In genomic region chr5:135107521-135108501, GRCm38 (mm10) we compare ENCODE assay signal across 8 mouse cellular contexts. TPM values are rescaled to one million over a fixed set of nuclear protein-coding genes. Genes with fewer than 3 reads are reported as not detected.
DNase-seq lines count a peak whose midpoint lies in the region; ATAC-seq and TF ChIP-seq lines count a peak whose summit lies in the region.

No protein-coding gene starts in this region.

- TF ChIP-seq CTCF in gastrocnemius, adult 2 months (IDR thresholded peaks at IDR 0.05) = peak; percentile 84

- peak overlapping the region; percentile 87 for H3K4me2 ChIP-seq in hindbrain, embryonic 13.5 days
- peak overlapping the region; percentile 96 for H3K4me2 ChIP-seq in limb, embryonic 11.5 days (ENCODE audit: low read depth, severe bottlenecking)

- H3K9ac ChIP-seq in hindbrain, embryonic 13.5 days = 0 out of 2 replicates have a peak overlapping the region, but pooled peaks have one; percentile 61
- H3K9ac ChIP-seq in limb, embryonic 11.5 days (ENCODE audit: low read length) = 0 out of 2 replicates have a peak overlapping the region, but pooled peaks have one; percentile 30

- 8% methylated on average over 40 of the region's 40 CpGs for WGBS in hindbrain, embryonic 13.5 days
- WGBS in limb, embryonic 11.5 days = 10% methylated on average over 40 of the region's 40 CpGs
- 11% methylated on average over 40 of the region's 40 CpGs for WGBS in midbrain, embryonic 10.5 days

- H3K4me1 ChIP-seq in hindbrain, embryonic 13.5 days (replicated peaks) = peaks cover 18% of the 10 kb centered on the region
- H3K4me1 ChIP-seq in limb, embryonic 11.5 days (ENCODE audit: control insufficient read depth, insufficient read depth, low read length) = peaks cover 8% of the 10 kb centered on the region; the same call in 1 of the 2 replicates
- peaks cover 23% of the 10 kb centered on the region for H3K4me1 ChIP-seq in midbrain, embryonic 10.5 days

- peaks cover 67% of the 10 kb centered on the region for H3K27me3 ChIP-seq in hindbrain, embryonic 13.5 days
- H3K27me3 ChIP-seq in limb, embryonic 11.5 days (ENCODE audit: control insufficient read depth, insufficient read depth, low read length) = peaks cover 23% of the 10 kb centered on the region
- H3K27me3 ChIP-seq in midbrain, embryonic 10.5 days (ENCODE audit: low read depth, poor library complexity, severe bottlenecking) = peaks cover 63% of the 10 kb centered on the region

- peak overlapping the region; percentile 90 for H3K4me3 ChIP-seq in gastrocnemius, adult 2 months
- peak overlapping the region; percentile 48 for H3K4me3 ChIP-seq in hindbrain, embryonic 13.5 days
- H3K4me3 ChIP-seq in limb, embryonic 11.5 days (ENCODE audit: low read depth, low read length) = peak overlapping the region; percentile 54
- H3K4me3 ChIP-seq in midbrain, embryonic 10.5 days = peak overlapping the region; percentile 67

- H3K27ac ChIP-seq in gastrocnemius, adult 2 months = peak overlapping the region; percentile 95
- no peak overlapping the region for H3K27ac ChIP-seq in hindbrain, embryonic 13.5 days
- H3K27ac ChIP-seq in limb, embryonic 11.5 days (replicated peaks; ENCODE audit: low read depth, low read length) = no peak overlapping the region
- peak overlapping the region; percentile 77; the same call in 1 of the 2 replicates for H3K27ac ChIP-seq in midbrain, embryonic 10.5 days (replicated peaks)

- peak; percentile 70 for DNase-seq in ZHBTc4 (ENCODE audit: low read depth, low spot score)
- DNase-seq in cerebellum, adult 9-10 months = peak; percentile 50
- DNase-seq in gastrocnemius, adult 2 months = peak; percentile 96
- peak; percentile 75 for DNase-seq in limb, embryonic 11.5 days (ENCODE audit: low spot score)
- DNase-seq in midbrain, embryonic 10.5 days (ENCODE audit: low spot score) = peak; percentile 63
- peak; percentile 29 for DNase-seq in right cerebral cortex, postnatal 4 days

- no peak for ATAC-seq in hindbrain, embryonic 13.5 days (ENCODE audit: low FRiP score)
- 0 out of 2 replicates have a peak, but pooled peaks have one; percentile 19 for ATAC-seq in limb, embryonic 11.5 days (ENCODE audit: insufficient number of reproducible peaks, low FRiP score, low TSS enrichment, low read depth)
- ATAC-seq in erythroid progenitor cell, adult 5-6 weeks (replicated peaks; ENCODE audit: low FRiP score, poor library complexity, severe bottlenecking) = no peak

- no peaks in the 10 kb centered on the region for H3K9me3 ChIP-seq in hindbrain, embryonic 13.5 days
- H3K9me3 ChIP-seq in limb, embryonic 11.5 days (ENCODE audit: control insufficient read depth, low read length) = no peaks in the 10 kb centered on the region
- H3K9me3 ChIP-seq in midbrain, embryonic 10.5 days (replicated peaks) = no peaks in the 10 kb centered on the region

- intact Hi-C loops in gastrocnemius, adult 2 months (cut with DNase I) = loop anchor here (1.0 kb wide), 1 partner anchor 79 kb away; the partner anchor contains the start of gene Baz1b

- H3K36me3 ChIP-seq in hindbrain, embryonic 13.5 days = no peaks in the 10 kb centered on the region
- no peaks in the 10 kb centered on the region for H3K36me3 ChIP-seq in limb, embryonic 11.5 days (ENCODE audit: control insufficient read depth, insufficient read depth, low read length)
- H3K36me3 ChIP-seq in midbrain, embryonic 10.5 days = no peaks in the 10 kb centered on the region

RNA-seq across cellular contexts. Expression of gene Mlxipl, which starts 18.1 kb away (rescaled TPM):
- 100 to 1,000 TPM in 1 of 2 experiments, 10 to 100 TPM in 1; 64.8 to 100 TPM for total RNA-seq in gastrocnemius, adult 2 months (2021)
- polyA plus RNA-seq in hindbrain, embryonic 13.5 days (2015; fragmentation: Nextera tagmentation; extraction: Ambion mirVana) = 0.41 and 0.71 TPM in 2 replicates
- 3.2 and 3.3 TPM in 2 replicates for polyA plus RNA-seq in limb, embryonic 11.5 days (2014; fragmentation: Nextera tagmentation; extraction: Ambion mirVana)
- 2.0 TPM in 2 replicates for polyA plus RNA-seq in midbrain, embryonic 10.5 days (2016; fragmentation: Nextera tagmentation; extraction: Ambion mirVana)
- total RNA-seq in erythroid progenitor cell, adult 5-6 weeks (2015; ENCODE audit: low replicate concordance) = 2.1 TPM in 1 of 2 replicates, not detected in the other
- 0.39 TPM in 1 of 2 replicates, not detected in the other for total RNA-seq in erythroid progenitor cell, adult 5-6 weeks (2017; ENCODE audit: low replicate concordance)

RNA-seq across cellular contexts. Expression of gene Vps37d, which starts 29.7 kb away (rescaled TPM):
- total RNA-seq in gastrocnemius, adult 2 months (2021) = under 1 TPM; 0.33 TPM
- 29.8 and 31.9 TPM in 2 replicates for polyA plus RNA-seq in hindbrain, embryonic 13.5 days (2015; fragmentation: Nextera tagmentation; extraction: Ambion mirVana)
- 10.0 and 10.7 TPM in 2 replicates for polyA plus RNA-seq in limb, embryonic 11.5 days (2014; fragmentation: Nextera tagmentation; extraction: Ambion mirVana)
- polyA plus RNA-seq in midbrain, embryonic 10.5 days (2016; fragmentation: Nextera tagmentation; extraction: Ambion mirVana) = 7.2 and 11.2 TPM in 2 replicates
- not detected in 2 replicates for total RNA-seq in erythroid progenitor cell, adult 5-6 weeks (2015; ENCODE audit: low replicate concordance)
- not detected in 2 replicates for total RNA-seq in erythroid progenitor cell, adult 5-6 weeks (2017; ENCODE audit: low replicate concordance)

RNA-seq across cellular contexts. Expression of gene Tbl2, which starts 41.6 kb away (rescaled TPM):
- total RNA-seq in gastrocnemius, adult 2 months (2021) = 1 to 10 TPM; 8.8 to 9.1 TPM
- polyA plus RNA-seq in hindbrain, embryonic 13.5 days (2015; fragmentation: Nextera tagmentation; extraction: Ambion mirVana) = 14.9 and 16.7 TPM in 2 replicates
- polyA plus RNA-seq in limb, embryonic 11.5 days (2014; fragmentation: Nextera tagmentation; extraction: Ambion mirVana) = 21.4 and 22.5 TPM in 2 replicates
- polyA plus RNA-seq in midbrain, embryonic 10.5 days (2016; fragmentation: Nextera tagmentation; extraction: Ambion mirVana) = 23.6 and 25.8 TPM in 2 replicates
- 5.4 and 6.5 TPM in 2 replicates for total RNA-seq in erythroid progenitor cell, adult 5-6 weeks (2015; ENCODE audit: low replicate concordance)
- total RNA-seq in erythroid progenitor cell, adult 5-6 weeks (2017; ENCODE audit: low replicate concordance) = 13.6 and 26.6 TPM in 2 replicates

RNA-seq across cellular contexts. Expression of gene Bud23, which starts 43.1 kb away (rescaled TPM):
- total RNA-seq in gastrocnemius, adult 2 months (2021) = 10 to 100 TPM; 25.8 to 26.2 TPM
- 79.1 and 93.5 TPM in 2 replicates for polyA plus RNA-seq in hindbrain, embryonic 13.5 days (2015; fragmentation: Nextera tagmentation; extraction: Ambion mirVana)
- 156 and 157 TPM in 2 replicates for polyA plus RNA-seq in limb, embryonic 11.5 days (2014; fragmentation: Nextera tagmentation; extraction: Ambion mirVana)
- polyA plus RNA-seq in midbrain, embryonic 10.5 days (2016; fragmentation: Nextera tagmentation; extraction: Ambion mirVana) = 158 and 179 TPM in 2 replicates
- total RNA-seq in erythroid progenitor cell, adult 5-6 weeks (2015; ENCODE audit: low replicate concordance) = 25.2 and 34.8 TPM in 2 replicates
- total RNA-seq in erythroid progenitor cell, adult 5-6 weeks (2017; ENCODE audit: low replicate concordance) = 7.6 and 13.0 TPM in 2 replicates

RNA-seq across cellular contexts. Expression of gene Dnajc30, which starts 43.8 kb away (rescaled TPM):
- total RNA-seq in gastrocnemius, adult 2 months (2021) = 10 to 100 TPM; 25.0 to 30.2 TPM
- 37.4 and 38.8 TPM in 2 replicates for polyA plus RNA-seq in hindbrain, embryonic 13.5 days (2015; fragmentation: Nextera tagmentation; extraction: Ambion mirVana)
- 33.3 and 34.1 TPM in 2 replicates for polyA plus RNA-seq in limb, embryonic 11.5 days (2014; fragmentation: Nextera tagmentation; extraction: Ambion mirVana)
- 27.2 and 28.3 TPM in 2 replicates for polyA plus RNA-seq in midbrain, embryonic 10.5 days (2016; fragmentation: Nextera tagmentation; extraction: Ambion mirVana)
- 6.5 and 21.0 TPM in 2 replicates for total RNA-seq in erythroid progenitor cell, adult 5-6 weeks (2015; ENCODE audit: low replicate concordance)
- total RNA-seq in erythroid progenitor cell, adult 5-6 weeks (2017; ENCODE audit: low replicate concordance) = 2.3 and 3.4 TPM in 2 replicates

Comparison
In these comparisons a context has a peak if more than half of its experiments do, and no peak if none do; other contexts are left out.
1. DNase-seq: peak in every context shown above with its lines; median percentile 96 in gastrocnemius, adult 2 months; 75 in limb, embryonic 11.5 days; 70 in ZHBTc4; 63 in midbrain, embryonic 10.5 days; 50 in cerebellum, adult 9-10 months; 29 in right cerebral cortex, postnatal 4 days.
2. H3K27ac ChIP-seq: peak in gastrocnemius, adult 2 months (single experiment) and midbrain, embryonic 10.5 days (single experiment); none in hindbrain, embryonic 13.5 days (single experiment) and limb, embryonic 11.5 days (single experiment).
3. Peak in every context shown above with its lines, with median percentiles within 50 percentile points of each other: H3K4me3 ChIP-seq.